Mouse (Mus musculus): ENCODE results near the gene Gm26992. TPM values are rescaled to one million over a fixed set of nuclear protein-coding genes. Genes with fewer than 3 reads are reported as not detected.

Gm26992 gene
- polyA plus RNA-seq, 1 experiment from 2014 or later, result not detected

GRCm38 (mm10) chrX:103484050-103484449, 62.2 kb downstream of the Gm26992 start:
- Histone ChIP-seq H3K4me3 (peak overlapping the region; percentile 45; the same call in 1 of the 2 replicates), H3K9ac (no peak overlapping the region), H3K27me3 (no peaks in the 10 kb centered on the region), H3K4me2 (peak overlapping the region; percentile 45), H3K9me3 (0 out of 2 replicates have a peak, but pooled peaks cover 3% of the 10 kb centered on the region), H3K36me3 (no peaks in the 10 kb centered on the region), H3K27ac (no peak overlapping the region), H3K4me1 (no peaks in the 10 kb centered on the region)
- no peak for ATAC-seq (ENCODE audit: insufficient number of reproducible peaks, insufficient read depth, low FRiP score, low TSS enrichment, low read depth)
- WGBS, result 30% methylated on average over 2 of the region's 2 CpGs

GRCm38 (mm10) chrX:103490853-103491252, 69.0 kb downstream of the Gm26992 start:
- WGBS, result 73% methylated on average over 2 of the region's 2 CpGs
- ATAC-seq (ENCODE audit: insufficient number of reproducible peaks, insufficient read depth, low FRiP score, low TSS enrichment, low read depth), result no peak
- no peaks in the 10 kb centered on the region for H3K27me3 ChIP-seq
- 0 out of 2 replicates have a peak, but pooled peaks cover 3% of the 10 kb centered on the region for H3K4me1 ChIP-seq
- H3K9me3 ChIP-seq, result no peaks in the 10 kb centered on the region
- H3K27ac ChIP-seq, result no peak overlapping the region
- no peaks in the 10 kb centered on the region for H3K36me3 ChIP-seq
- H3K9ac ChIP-seq, result no peak overlapping the region
- H3K4me3 ChIP-seq, result no peak overlapping the region
- no peak overlapping the region for H3K4me2 ChIP-seq

- no peak for ATAC-seq (ENCODE audit: insufficient number of reproducible peaks, insufficient read depth, low FRiP score, low TSS enrichment, low read depth)
- Histone ChIP-seq H3K4me1 (0 out of 2 replicates have a peak, but pooled peaks cover 3% of the 10 kb centered on the region), H3K36me3 (peaks cover 8% of the 10 kb centered on the region; the same call in 1 of the 2 replicates), H3K9ac (peak overlapping the region; percentile 82; the same call in 1 of the 2 replicates), H3K27me3 (no peaks in the 10 kb centered on the region), H3K4me2 (peak overlapping the region; percentile 61), H3K4me3 (peak overlapping the region; percentile 59), H3K9me3 (no peaks in the 10 kb centered on the region), H3K27ac (peak overlapping the region; percentile 91)
- 35% methylated on average over 10 of the region's 10 CpGs for WGBS
Observed at GRCm38 (mm10) chrX:103492398-103493256, 70.8 kb downstream of the Gm26992 start.

DNA sequence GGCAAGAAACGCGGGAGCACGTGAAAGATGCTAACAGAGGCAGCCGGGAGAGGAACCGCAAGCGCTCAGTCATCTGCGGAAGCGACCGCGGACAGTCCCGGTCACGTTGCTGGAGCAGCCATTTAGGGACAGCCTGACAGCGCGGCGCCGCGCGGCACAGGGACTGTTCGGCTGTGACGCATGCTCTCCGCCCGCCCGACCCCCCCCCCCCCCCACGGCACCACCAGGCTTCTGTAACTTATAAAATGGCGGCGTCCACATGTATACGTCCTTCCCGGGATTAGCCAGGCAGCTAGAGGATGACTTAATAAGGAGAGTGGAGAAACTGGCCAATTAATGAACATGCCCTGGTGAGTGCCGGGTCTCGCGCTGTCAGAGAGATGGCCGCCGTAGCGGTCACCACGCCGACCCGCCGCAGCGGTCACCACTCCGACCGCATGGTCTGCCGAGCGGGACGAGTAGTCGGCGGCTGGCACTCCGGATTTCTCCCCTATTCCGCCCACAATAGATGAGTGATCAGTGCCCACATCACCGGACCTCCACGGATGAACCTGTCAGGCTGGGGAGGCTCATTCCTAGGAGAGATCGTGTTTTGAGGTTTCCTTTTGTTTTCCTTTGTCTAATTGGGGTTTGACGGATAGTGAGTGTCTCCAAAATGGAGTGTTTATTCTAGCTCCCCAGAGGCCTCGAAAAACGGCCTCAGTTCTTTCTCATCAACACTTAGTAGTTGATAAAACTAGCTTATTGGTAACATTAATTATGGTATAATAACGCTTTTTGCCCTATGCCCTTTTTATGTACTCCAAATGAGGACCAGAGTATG, 71.8 kb downstream of the Gm26992 start:
- H3K4me1 ChIP-seq, result 0 out of 2 replicates have a peak, but pooled peaks cover 3% of the 10 kb centered on the region
- H3K4me2 ChIP-seq, result peak overlapping the region; percentile 61
- H3K27ac ChIP-seq, result peak overlapping the region; percentile 91
- under 1% methylated on average over 52 of the region's 55 CpGs for WGBS
- peak overlapping the region; percentile 59 for H3K4me3 ChIP-seq
- peak overlapping the region; percentile 82 for H3K9ac ChIP-seq
- no peaks in the 10 kb centered on the region for H3K9me3 ChIP-seq
- H3K27me3 ChIP-seq, result no peaks in the 10 kb centered on the region
- peak; percentile 95 for ATAC-seq (ENCODE audit: insufficient number of reproducible peaks, insufficient read depth, low FRiP score, low TSS enrichment, low read depth)
- H3K36me3 ChIP-seq, result peaks cover 8% of the 10 kb centered on the region; the same call in 1 of the 2 replicates

DNA sequence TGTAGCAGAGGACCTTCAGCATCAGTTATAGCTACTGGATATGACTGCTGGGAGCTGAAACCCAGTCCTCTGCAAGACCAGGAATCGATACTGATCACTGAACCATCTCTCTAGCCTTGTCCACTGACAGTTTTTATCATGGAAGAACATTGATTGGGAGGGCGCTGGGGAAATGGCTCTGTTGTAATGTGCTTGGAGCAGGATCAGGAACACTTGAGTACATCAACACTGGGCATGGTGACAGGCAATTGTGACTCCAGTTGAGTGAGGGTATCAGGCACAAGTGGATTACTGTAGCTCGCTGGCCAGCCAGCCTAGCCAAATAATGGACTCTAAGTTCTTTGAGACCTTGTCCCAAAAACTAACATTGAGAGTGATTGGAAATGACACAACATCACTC, 77.6 kb downstream of the Gm26992 start:
- ATAC-seq (ENCODE audit: insufficient number of reproducible peaks, insufficient read depth, low FRiP score, low TSS enrichment, low read depth), result no peak
- Histone ChIP-seq H3K36me3 (peaks cover 23% of the 10 kb centered on the region), H3K27me3 (no peaks in the 10 kb centered on the region), H3K4me3 (no peak overlapping the region), H3K27ac (no peak overlapping the region), H3K4me1 (no peaks in the 10 kb centered on the region), H3K9ac (no peak overlapping the region), H3K4me2 (no peak overlapping the region), H3K9me3 (no peaks in the 10 kb centered on the region)
- 92% methylated on average over 3 of the region's 3 CpGs for WGBS

- Histone ChIP-seq H3K9me3 (no peaks in the 10 kb centered on the region), H3K4me1 (no peaks in the 10 kb centered on the region), H3K4me2 (no peak overlapping the region), H3K27me3 (no peaks in the 10 kb centered on the region), H3K9ac (no peak overlapping the region), H3K27ac (no peak overlapping the region), H3K4me3 (no peak overlapping the region), H3K36me3 (peaks cover 23% of the 10 kb centered on the region)
- ATAC-seq (ENCODE audit: insufficient number of reproducible peaks, insufficient read depth, low FRiP score, low TSS enrichment, low read depth), result no peak
- 87% methylated on average over 2 of the region's 2 CpGs for WGBS
Observed at GRCm38 (mm10) chrX:103500137-103500536, 78.3 kb downstream of the Gm26992 start.

- 95% methylated on average over 4 of the region's 4 CpGs for WGBS
- Histone ChIP-seq H3K4me1 (no peaks in the 10 kb centered on the region), H3K27me3 (no peaks in the 10 kb centered on the region), H3K27ac (no peak overlapping the region), H3K36me3 (peaks cover 21% of the 10 kb centered on the region), H3K4me2 (no peak overlapping the region), H3K9me3 (no peaks in the 10 kb centered on the region), H3K9ac (no peak overlapping the region), H3K4me3 (no peak overlapping the region)
- no peak for ATAC-seq (ENCODE audit: insufficient number of reproducible peaks, insufficient read depth, low FRiP score, low TSS enrichment, low read depth)
Observed at GRCm38 (mm10) chrX:103508218-103508617, 86.4 kb downstream of the Gm26992 start.

DNA sequence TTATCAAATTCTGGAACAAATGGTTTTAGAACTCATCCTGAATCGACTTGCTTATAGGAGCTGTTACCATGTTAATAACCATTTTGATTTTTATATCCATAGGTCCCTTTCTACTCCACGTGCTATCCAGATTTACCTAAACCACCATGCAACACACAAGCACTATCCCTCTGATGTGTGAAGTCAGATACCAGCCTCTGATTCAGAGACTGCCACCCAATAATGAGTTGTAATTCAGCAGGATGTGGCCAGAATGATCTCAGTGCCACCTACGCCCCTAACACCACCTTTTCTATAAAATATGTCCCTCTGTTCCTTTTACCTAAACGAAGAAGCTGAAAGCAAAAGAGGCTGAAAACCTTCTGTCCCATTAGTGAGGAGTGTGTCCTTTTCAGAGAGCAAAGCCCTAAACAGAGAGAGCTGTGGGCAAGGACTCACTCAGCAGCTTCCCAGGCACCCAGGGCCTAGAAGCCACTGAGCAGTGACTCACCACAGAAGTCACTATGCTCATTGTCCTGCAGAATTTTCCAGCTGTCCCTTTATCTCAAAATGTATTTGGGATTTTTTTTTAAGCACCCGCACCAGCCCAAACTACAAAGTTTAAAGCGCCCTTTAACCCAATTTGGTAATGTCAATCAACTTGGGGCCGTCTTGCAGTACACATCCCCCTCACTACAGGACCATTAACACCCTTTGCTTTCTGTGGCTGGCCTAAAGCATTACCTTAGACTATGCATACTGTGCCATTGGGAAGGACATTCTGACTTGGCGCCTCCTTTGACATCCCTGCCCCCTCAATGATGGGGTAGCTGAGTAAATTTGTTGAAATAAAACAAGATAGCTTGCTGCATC, 87.6 kb downstream of the Gm26992 start:
- Histone ChIP-seq H3K9me3 (no peaks in the 10 kb centered on the region), H3K27me3 (no peaks in the 10 kb centered on the region), H3K27ac (no peak overlapping the region), H3K4me3 (no peak overlapping the region), H3K36me3 (peaks cover 19% of the 10 kb centered on the region), H3K4me1 (no peaks in the 10 kb centered on the region), H3K9ac (no peak overlapping the region), H3K4me2 (no peak overlapping the region)
- WGBS, result 83% methylated on average over 8 of the region's 8 CpGs
- ATAC-seq (ENCODE audit: insufficient number of reproducible peaks, insufficient read depth, low FRiP score, low TSS enrichment, low read depth), result no peak

DNA sequence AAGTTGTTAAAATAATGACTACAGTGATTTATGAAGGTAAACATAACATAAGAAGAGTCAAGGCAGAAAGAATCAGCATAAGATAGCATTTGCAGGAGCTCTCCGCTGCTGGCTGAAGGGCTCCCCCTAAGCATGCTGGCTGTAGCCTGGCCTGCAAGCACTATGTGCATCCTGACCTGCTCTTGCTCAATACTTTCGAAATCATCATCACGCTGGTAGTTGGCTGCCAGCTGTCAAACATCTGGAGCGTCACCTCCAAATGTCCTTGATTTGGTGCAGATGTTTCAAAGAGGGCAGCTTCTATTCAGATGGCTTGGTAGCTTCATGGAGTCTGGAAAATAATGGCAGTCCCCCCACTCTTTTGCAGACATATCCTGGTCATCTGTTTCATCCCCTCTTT, 93.0 kb downstream of the Gm26992 start:
- H3K9me3 ChIP-seq, result no peaks in the 10 kb centered on the region
- no peaks in the 10 kb centered on the region for H3K27me3 ChIP-seq
- 0 out of 2 replicates have a peak, but pooled peaks cover 6% of the 10 kb centered on the region for H3K4me1 ChIP-seq
- H3K36me3 ChIP-seq, result no peaks in the 10 kb centered on the region
- WGBS, result 33% methylated on average over 4 of the region's 4 CpGs
- no peak overlapping the region for H3K4me2 ChIP-seq
- H3K4me3 ChIP-seq, result no peak overlapping the region
- no peak for ATAC-seq (ENCODE audit: insufficient number of reproducible peaks, insufficient read depth, low FRiP score, low TSS enrichment, low read depth)
- H3K27ac ChIP-seq, result no peak overlapping the region
- no peak overlapping the region for H3K9ac ChIP-seq

DNA sequence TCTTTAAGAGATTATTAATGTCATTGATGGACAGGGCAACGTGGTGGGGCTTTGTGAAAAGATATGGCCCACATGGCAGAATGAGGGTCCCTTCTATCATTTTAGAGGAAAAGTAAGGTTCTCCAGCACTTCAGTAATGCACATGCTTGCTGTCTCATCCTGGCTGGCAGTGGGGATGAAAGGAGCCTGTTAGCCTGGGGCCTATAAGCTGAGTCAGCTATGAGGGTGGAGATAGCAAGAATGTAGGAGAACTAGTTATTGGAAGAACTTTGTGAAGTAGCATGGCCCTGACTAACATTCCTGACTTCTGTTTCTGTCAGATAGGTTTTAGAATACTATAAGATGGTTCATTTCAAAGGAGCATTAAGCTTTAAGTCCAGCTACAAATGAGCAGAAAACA, 93.5 kb downstream of the Gm26992 start:
- WGBS, result 66% methylated on average over 1 of the region's 1 CpGs
- Histone ChIP-seq H3K27ac (no peak overlapping the region), H3K4me3 (no peak overlapping the region), H3K9me3 (no peaks in the 10 kb centered on the region), H3K27me3 (no peaks in the 10 kb centered on the region), H3K4me1 (0 out of 2 replicates have a peak, but pooled peaks cover 6% of the 10 kb centered on the region), H3K4me2 (no peak overlapping the region), H3K36me3 (no peaks in the 10 kb centered on the region), H3K9ac (no peak overlapping the region)
- ATAC-seq (ENCODE audit: insufficient number of reproducible peaks, insufficient read depth, low FRiP score, low TSS enrichment, low read depth), result no peak

DNA sequence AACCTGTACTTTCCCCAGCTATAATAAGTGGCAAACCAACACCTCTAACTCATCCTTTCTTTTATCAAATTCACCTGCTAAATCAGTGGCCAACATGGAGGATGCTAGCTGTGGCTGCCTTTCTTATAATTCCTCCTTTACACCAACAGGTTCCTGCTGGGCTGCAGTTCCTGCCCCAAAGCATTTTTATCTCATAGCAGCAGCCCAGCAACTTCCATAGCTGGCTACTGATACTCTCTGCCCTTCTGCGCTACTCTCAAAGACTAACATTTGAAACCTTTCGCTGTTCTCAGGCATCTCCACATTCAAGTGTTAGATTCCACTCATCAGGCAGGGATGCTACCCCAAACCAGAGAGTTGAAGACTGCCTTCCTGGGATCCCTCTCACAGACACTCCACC, 97.0 kb downstream of the Gm26992 start:
- H3K27ac ChIP-seq, result no peak overlapping the region
- H3K9ac ChIP-seq, result no peak overlapping the region
- no peak for ATAC-seq (ENCODE audit: insufficient number of reproducible peaks, insufficient read depth, low FRiP score, low TSS enrichment, low read depth)
- no peaks in the 10 kb centered on the region for H3K27me3 ChIP-seq
- H3K36me3 ChIP-seq, result no peaks in the 10 kb centered on the region
- H3K4me3 ChIP-seq, result no peak overlapping the region
- H3K4me2 ChIP-seq, result no peak overlapping the region
- no peaks in the 10 kb centered on the region for H3K9me3 ChIP-seq
- 96% methylated on average over 2 of the region's 2 CpGs for WGBS
- 0 out of 2 replicates have a peak, but pooled peaks cover 6% of the 10 kb centered on the region for H3K4me1 ChIP-seq

Data from embryonic facial prominence, embryonic 13.5 days (tissue).